Mouse (Mus musculus): ENCODE results near the gene Gtf2ird2.

Gene Gtf2ird2

DNA sequence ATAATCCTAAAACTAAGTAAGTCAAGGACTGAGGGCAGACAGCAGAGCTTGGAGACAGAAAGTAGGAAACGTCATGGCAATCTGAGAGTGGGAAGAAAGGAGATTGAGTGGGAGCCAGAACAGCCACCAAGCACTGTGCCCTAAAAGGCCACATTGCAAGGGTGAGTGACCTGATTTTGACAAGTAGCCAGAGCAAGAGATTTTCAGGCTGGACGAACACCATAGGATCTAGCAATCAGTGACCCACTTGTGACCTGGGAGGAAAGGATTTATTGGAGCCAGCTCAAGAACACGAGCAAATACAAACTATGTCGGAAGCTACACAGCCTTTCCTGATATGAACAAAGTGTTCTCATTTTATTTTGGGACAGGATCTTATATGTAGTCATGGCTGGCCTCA, 1.1 kb upstream of the Gtf2ird2 start:
- in situ Hi-C loops (cut with MboI, MseI) = loop anchor here (10.0 kb wide), 1 partner anchor 282 kb away; no protein-coding TSS in a partner anchor

DNA sequence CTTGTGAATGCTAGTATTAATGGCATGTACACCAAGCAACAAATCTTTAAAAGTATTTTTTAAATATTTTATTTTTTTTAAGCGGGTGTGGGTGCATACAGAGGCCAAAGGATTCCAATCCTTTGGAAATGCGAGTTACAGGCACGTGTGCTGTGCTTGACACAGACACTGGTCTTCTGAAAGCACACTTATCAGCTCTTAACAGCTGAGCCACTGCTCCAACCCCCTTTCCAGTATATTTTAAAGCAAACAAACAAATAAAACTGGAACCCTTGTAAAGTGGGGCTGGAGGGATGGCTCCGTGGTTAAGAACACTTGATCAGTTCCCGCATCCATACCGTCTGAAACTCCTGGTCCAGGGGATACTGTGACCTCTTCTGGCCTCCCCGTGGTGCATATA, 657 bp upstream of the Gtf2ird2 start:
- in situ Hi-C loops (cut with MboI, MseI) = loop anchor here (10.0 kb wide), 1 partner anchor 282 kb away; no protein-coding TSS in a partner anchor

DNA sequence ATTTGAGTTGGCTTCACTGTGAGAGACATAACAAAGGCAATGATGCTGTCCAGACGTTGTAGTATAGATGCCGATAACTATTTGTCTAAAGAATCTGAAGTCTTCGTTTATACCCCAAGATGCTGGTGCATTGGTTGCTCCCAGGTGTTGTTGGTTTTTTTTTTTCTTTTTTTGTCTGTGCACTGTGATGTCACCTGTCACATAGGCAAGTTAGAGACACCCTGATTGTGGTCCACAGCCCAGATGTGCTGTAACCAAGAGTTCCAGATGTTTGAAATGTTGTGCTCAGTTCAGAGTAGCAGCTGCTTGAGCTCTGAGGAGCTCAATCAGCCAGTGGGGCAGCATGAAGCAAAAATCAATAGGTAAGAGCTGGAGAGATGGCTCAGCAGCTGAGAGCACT, 2.2 kb downstream of the Gtf2ird2 start:
- in situ Hi-C loops (cut with MboI, MseI) = loop anchor here (5.0 to 10.0 kb wide), 2 partner anchors 279 to 306 kb away; no protein-coding TSS in a partner anchor

DNA sequence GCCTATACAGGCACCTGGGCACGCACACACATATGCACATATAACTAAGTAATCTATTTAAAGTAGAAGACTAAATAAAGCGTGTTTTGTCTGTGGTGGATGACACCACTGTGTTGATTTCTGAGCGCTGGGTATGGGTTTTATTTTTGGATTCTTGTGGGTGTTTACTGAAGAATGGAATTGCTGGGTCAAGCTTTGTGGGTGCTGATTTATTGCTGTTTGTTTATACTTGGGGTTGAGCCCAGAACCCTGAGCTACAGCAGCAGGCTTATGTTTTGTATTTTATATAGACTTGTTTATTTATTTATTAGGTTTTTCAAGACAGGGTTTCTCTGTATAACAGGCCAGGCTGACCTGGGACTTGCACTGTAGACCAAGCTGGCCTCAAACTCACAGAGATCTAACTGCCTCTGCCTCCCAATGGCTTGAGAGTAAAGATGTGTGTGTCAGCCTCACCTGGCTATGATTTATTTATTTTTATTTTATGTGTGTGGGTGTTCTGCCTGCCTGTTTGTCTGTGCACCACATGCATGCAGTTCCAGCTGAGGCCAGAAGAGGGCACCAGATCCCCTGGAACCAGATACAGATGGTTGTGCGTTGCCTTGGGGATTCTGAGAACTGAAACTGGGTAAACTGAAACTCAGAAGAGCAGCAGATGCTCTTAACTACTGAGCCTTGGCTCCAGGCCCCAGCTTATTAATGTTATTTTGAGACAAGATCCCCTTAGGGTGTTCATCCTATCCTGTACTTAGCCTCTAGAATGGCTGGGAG, 3.3 kb downstream of the Gtf2ird2 start:
- in situ Hi-C loops (cut with MboI, MseI) = loop anchor here (5.0 to 10.0 kb wide), 2 partner anchors 278 to 305 kb away; no protein-coding TSS in a partner anchor

DNA sequence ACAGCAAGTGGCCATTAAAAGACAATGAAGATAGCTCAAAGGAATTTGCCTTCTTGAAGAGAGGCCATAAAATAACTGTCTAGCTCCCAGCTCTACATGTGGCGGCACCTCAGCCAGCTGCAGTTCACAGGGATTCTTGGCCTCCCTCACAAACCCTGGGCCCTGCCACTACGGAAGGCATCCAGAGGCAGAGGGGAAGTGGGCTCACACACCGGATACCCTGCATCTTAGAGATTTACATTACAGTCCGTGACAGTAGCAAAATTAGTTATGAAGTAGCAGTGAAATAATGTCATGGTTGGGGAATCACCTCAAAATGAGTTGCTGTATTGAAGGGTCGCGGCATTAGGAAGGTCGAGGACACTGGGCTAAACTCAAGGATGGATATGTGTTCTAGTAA, 4.8 kb downstream of the Gtf2ird2 start:
- in situ Hi-C loops (cut with MboI, MseI) = loop anchor here (5.0 to 10.0 kb wide), 2 partner anchors 276 to 304 kb away; no protein-coding TSS in a partner anchor

DNA sequence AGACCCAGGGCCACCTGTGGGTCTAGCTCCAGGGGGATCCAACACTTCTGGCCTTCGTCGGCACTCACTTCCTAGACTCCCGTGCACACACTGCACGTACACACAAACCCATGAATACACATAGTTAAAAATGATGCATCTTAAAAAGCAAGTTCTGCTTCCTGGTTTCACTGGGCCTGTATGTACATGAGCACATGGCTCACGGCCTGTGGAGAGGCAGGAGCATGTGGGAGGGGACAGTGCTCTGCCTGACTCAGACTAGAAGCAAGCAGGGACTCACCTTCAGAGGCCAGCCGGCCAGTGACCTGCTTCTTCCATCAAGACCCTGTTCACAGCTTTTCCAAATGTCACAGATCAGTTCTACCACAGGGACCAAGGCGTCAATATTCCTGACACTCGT, 9.8 kb downstream of the Gtf2ird2 start:
- in situ Hi-C loops (cut with MboI, MseI) = loop anchor here (5.0 kb wide), 2 partner anchors 59 to 164 kb away; no protein-coding TSS in a partner anchor

DNA sequence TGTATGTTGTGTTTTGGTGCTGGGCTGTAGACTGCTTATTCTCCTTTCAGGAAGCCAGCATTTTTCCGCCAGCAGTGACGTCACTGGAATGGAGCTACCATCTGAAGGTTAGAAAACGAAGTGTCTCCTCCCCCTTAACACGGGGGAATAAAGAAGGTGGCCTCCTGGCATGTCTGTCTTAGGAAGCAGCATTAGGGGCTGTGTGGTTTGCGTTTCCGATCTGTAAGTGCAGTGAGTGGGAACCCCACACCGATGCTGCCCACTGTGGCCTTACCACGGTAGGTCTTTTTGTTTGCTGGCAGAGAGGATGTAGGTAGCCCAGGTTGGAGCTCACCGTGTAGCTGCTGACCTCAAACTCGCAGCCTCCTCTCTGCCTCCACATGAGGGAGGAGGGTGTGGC, 22.9 kb downstream of the Gtf2ird2 start:
- in situ Hi-C loops (cut with MboI, MseI) = no loop called here

DNA sequence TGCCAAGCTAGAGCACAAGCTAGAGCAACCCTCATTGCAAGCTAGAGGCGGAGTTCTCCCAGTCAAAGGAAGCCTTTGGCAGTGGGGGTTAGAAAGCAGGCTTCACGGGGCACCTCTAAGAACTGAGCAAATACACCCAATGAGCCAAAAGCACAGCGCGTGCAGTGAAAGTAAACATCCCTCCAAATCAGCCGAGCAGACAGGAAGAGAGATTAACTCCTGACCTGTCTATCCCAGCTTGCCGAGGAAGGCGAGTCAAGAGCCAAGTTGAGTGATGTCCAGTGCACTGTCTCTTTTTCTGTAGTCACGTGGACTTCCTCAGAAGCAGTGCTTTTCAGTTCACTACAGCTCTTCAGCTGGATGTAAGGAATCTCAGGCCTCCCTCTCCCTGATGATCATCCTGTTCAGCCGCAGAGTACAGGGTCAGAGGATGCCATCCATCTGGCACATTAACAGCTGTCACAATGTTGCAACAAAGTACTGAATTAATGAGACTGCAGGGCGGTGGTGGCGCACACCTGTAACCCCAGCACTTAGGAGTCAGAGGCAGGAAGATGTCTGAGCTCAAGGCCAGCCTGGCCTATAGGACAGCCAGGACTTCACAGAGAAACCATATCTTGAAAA, 26.2 kb downstream of the Gtf2ird2 start:
- in situ Hi-C loops (cut with MboI, MseI) = no loop called here

DNA sequence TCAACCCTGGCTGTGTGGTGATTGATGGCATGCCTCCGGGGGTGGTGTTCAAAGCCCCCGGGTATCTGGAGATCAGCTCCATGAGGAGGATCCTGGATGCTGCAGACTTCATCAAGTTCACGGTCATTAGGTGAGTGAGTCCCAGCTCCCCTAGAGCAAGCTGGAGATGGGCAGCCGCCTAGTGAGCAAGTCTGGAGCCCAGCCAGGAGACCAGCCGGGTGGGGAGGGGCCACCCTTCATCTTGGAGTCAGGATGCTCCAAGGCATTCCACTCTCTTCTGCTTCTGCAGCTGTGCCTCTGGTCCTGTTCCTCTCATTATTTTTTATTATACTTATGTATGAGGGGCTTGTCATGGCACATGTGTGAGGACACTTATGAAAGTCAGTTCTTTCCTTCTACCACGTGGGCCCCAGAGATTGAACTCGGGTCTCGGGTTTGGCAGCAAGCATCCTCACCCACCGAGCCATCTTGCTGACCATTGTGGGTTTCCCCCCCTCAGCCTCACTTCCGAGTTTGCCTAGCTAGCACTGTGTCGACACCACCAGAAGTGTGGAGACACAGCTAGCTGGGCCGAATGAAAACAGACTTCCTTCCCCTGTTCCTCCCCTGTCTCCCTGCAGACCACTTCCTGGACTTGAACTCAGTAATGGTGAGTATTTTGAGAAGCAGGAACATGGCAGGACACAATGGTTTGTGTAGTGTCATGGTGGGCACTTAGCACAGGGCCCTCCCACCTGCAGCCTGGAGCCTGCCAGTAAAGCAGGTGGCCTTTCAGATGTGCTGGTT, 30.4 kb downstream of the Gtf2ird2 start:
- in situ Hi-C loops (cut with MboI, MseI) = no loop called here

DNA sequence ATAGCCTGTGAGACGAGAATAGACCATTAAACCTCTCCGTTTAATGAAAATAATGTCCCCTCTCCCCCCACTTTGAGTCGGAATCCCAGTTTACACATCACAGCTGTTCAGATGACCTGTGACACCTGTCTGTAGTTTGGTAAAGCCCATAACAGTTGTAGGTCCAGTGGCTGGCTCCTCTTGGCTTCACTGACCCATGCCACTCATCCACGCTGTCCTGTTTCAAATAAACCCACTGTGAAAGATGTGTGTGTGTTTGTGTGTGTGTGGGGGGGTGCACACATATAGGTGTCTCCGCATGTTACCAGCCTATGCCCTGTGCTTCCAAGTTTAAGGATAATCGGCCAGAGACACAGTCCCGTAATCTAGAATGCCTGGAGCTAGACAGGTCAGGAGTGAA, 34.1 kb downstream of the Gtf2ird2 start:
- in situ Hi-C loops (cut with MboI, MseI) = no loop called here

DNA sequence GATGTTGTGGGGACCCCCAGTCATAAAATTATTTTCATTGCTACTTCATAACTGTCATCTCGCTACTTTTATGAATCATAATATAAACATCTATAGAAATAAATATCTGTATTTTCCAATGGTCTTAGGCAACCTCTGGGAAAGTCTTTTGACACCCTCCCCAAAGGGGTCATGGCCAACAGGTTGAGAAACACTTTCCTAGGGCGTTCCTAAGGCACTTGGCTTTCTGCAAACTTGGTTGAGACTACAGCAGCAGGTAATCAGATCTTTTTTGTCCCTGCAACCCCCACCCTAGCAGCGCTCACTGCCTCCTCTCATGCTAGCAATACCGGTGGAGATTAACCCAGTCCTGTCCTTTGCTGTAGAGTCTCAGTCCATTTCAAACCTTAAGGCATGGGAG, 37.5 kb downstream of the Gtf2ird2 start:
- in situ Hi-C loops (cut with MboI, MseI) = no loop called here

DNA sequence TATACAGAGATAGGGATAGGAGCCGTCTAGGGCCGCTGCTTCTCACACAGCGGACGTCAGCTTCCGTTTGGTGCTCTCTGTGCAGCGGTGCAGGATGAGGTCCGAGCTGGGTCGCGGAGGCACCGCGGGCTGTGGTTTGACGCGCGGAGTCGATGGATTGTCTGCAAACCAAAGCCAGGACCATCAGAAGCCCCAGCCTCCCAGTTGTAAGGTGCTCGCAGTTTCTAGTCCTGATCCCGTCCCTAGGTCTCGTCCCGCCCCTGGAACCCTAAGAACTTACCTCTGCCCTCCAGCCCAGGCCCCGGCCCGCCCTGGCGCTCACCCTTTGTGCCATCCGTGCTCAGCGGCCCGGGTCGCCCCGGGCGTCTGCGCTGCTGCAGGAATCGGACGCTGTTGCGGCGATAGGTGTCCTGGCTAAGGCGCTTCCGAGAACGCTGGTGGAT, 37.9 kb downstream of the Gtf2ird2 start:
- in situ Hi-C loops (cut with MboI, MseI) = no loop called here

DNA sequence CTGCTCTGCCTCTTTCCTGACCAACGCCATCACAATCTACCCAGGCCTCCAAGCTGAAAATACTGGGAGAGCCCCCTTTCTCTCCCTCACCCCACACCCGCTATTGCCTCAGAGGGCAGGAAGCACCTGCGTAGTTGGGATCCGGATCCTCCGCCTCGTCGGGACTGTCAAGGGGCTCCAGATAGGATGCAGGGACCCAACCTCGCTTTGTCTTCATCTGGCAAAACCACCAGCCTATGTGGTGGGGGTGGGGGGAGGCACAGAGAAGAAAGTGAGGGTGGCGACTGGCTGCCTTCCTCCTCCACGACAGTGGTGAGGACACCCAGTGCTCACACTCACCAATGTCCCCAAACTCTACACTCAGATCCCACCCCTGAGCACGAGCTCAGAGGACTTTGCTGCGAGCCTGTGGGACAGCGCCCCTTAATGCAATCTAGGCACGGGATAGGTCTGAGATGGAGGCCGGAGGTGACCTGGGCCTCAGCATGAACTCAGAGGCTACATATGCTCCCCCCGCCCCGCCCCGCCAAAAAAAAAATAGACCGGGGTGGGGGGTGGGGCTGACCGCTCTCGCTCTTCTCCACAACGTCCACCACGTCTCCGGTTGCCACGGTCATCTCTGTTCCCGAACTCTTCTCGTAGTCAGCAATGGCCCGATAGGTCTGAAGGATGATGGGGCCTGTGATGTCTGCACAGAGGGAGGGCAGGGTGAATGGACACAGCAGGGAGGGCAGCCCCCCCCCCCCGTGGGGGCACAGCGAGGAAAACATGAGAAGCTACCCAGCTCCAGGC, 41.5 kb downstream of the Gtf2ird2 start:
- in situ Hi-C loops (cut with MboI, MseI) = loop anchor here (5.0 kb wide), 1 partner anchor 37 kb away; no protein-coding TSS in a partner anchor

DNA sequence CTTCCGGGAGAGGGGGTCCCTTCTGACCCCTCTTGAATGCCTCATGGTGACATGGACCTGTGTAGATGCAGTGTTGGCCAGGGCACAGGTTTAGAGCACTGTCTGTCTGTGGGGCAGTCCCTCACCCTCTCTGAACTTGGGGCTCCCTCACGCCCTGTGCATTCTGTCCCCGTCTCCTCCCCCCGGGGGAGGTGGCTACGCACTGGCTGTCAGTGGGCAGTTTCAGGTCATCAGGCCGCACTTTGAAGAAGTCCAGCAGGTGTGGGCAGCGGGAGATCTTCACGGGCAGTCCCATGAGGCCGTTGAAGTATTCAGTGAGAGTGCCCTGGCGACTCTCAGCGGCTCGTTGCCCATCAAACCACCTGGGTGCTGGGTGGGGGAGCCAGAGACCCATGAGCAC, 43.1 kb downstream of the Gtf2ird2 start:
- in situ Hi-C loops (cut with MboI, MseI) = loop anchor here (5.0 kb wide), 1 partner anchor 35 kb away; no protein-coding TSS in a partner anchor

DNA sequence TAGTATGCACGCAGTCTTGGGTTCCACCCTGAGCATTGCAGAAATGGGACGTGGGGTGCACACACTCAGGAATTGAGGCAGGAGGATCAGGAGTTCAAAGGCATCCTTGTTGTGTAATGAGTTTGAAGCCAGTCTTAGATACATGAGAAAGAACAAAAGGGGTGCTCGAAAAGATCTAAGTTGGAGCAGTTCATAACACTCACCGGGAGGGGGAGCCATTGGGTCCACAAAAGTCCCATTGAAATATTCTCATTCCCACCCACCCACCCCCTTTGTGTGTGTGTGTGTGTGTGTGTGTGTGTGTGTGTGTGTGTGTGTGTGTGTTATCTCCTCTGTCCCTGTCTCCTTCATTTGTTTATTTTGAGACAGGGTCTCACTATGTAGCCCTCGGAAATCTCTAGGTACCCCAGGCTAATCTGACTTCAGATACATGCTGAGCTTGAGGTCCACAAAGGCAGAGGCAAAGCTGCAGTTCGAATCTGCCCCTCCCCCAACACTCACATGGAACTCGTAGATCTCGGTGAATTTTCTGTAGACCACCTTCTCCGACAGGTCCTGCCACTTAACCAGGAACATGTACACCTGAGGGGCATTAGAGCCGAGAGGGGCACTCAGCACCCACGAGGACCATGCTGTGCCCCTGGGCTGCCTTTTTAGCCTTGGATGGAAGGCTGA, 43.9 kb downstream of the Gtf2ird2 start:
- in situ Hi-C loops (cut with MboI, MseI) = loop anchor here (5.0 kb wide), 1 partner anchor 35 kb away; no protein-coding TSS in a partner anchor

DNA sequence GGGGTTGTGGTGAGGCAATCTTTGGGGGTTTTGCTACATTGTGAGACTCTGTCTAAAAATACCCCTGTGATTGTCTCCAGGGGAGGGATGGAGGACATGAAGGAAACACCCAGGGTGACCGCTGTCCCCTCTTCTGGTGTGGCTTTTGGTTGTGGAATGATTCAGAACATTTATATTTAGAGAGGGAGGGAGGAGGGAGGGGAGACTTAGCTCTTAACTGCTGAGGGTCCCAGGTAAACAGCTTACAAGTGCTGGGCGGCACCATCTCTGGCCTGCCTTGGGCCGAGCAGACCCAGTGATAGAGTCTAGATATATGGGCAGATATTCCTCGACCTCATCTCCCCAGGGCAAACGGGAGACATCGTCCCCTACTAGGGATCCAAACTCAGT, 44.4 kb downstream of the Gtf2ird2 start:
- in situ Hi-C loops (cut with MboI, MseI) = loop anchor here (5.0 kb wide), 1 partner anchor 34 kb away; no protein-coding TSS in a partner anchor

DNA sequence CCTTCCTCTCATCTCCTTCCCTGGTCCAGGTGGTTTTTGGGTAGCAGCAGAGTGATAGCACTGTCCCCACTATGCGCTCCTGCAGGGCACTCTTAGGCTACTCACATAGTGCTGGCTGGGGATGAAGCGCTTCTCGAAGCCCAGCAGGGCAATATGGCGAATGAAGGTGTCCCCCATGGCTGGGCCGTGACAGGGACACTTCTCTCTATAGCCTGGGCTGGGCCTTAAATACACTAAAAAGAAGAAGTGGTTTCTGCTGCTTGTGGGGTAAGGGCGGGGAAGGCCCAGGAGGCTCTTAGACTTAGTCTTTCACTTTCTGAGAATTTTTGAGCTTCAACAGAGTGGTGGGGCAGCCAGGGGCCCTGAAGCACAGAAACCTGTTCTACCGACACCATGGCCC, 45.6 kb downstream of the Gtf2ird2 start, which contains the start of gene Ncf1:
Gene Ncf1, minus strand, starts transcription at position 235 of the 400 bp plus-strand sequence.
- in situ Hi-C loops (cut with MboI, MseI) = loop anchor here (5.0 kb wide), 1 partner anchor 33 kb away; no protein-coding TSS in a partner anchor

DNA sequence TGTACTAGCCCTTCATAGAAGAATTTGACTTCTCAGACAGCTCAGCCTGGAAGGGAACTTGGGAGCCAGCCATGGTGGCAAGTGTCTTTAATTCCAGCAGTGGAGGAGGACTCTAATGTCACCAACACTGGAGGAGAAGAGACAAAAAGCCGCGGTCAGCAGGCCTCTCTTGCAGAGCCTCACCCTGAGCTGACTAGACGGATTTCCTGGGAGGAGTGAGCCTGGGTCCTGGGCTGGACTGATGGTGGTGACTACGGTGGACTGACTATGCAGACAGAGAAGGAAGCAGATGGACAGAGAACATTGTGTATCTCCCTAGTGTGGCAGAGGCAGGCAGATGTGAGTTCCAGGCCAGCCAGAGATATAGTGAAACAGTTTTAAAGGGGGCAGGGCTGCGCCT, 47.6 kb downstream of the Gtf2ird2 start:
- in situ Hi-C loops (cut with MboI, MseI) = no loop called here

DNA sequence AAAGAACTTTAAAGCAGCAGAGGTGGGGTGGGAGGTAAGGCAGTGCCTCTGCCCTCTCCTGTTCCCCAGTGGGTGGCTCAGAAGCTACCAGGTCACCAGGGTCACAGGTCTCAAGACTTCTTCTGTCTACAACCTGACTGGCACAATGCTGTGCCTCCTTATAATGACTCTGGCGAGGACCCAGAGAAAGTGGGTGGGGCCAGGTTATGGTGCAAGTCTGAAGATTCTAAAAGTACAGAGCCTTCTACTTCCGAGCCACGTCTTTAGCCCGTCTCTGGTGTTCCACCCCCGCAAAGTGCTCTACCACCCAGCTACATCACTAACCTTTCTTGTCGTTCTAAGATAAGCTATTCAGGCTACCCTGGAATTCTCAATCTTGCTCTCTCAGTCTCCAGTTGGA, 48.3 kb downstream of the Gtf2ird2 start:
- in situ Hi-C loops (cut with MboI, MseI) = no loop called here

DNA sequence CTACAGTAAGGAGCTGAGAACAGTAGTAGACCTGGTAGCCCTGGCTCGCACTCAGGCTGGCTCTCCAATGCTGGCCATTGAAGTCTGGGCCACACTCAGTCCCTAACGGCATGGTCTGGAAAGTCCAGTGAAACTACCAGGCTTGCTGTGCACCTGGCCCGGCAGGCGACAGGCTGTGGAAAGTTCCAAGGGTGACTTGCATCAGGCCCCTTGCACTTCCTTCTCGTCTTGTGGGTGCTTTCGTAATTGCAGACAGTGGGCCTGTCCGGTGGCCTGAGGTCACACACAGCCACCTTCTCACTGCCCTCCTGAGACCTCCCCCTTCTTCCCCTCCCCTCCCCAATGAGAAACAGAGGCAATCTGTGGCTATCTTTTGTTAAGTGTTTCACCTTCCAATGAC, 48.7 kb downstream of the Gtf2ird2 start:
- in situ Hi-C loops (cut with MboI, MseI) = no loop called here
